Mouse (Mus musculus): ENCODE measurements around the gene Prkd1.

DNA sequence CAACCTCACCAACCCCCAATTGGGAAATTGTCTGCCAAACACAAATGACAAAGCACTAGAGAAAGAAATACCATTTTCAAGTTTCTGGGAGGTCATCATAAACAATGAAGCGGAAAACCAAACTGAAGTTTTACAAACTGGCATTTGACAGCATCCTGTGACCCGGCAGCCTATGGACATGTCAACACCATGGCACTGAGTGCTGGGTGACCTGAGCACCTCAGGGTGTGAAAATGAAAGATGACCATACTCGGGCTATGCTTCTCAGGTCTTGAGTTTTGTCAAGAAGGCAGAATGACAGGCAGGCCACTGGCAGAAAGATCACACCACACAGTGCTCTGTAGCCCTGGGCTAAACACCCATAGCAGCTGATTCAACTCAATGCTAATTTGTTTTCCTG, 94.7 kb downstream of the Prkd1 start:
- TF ChIP-seq CTCF (conservative IDR thresholded peaks at IDR 0.05; ENCODE audit: low read length) (no peak), NANOG (IDR thresholded peaks at IDR 0.05; ENCODE audit: borderline replicate concordance, low read length) (no peak), POU5F1 (IDR thresholded peaks at IDR 0.05; ENCODE audit: borderline replicate concordance, low read length) (no peak)

Data from E14TG2a.4 (cell line).